Mouse (Mus musculus): ENCODE results near the gene Icam4.

GRCm38 (mm10) chr9:20993165-20993898, 35.8 kb upstream of the Icam4 start:
- TF ChIP-seq POLR2A (IDR thresholded peaks at IDR 0.05; ENCODE audit: borderline replicate concordance, extremely low read depth, insufficient read depth, insufficient read length, poor library complexity, severe bottlenecking) (no peak), CTCF (IDR thresholded peaks at IDR 0.05; ENCODE audit: borderline replicate concordance, extremely low read depth, insufficient read depth, insufficient read length) (no peak)
